Mouse (Mus musculus) cerebellum, adult 2 months (tissue): Measurements from ENCODE around the gene Tmbim1. TPM values are rescaled to one million over a fixed set of nuclear protein-coding genes. Genes with fewer than 3 reads are reported as not detected.

ENCODE experiments used
- DNase-seq, 2 experiments: peaks; one replicate each; pipeline ENCODE4 v3.0.0; 2021
- H3K27ac ChIP-seq: fragments of 200-500 bp; 2 replicates; pipeline ENCODE4 v1.5.1; 2012; ENCODE audit warnings: low read length, control low read depth, inconsistent platforms; ENCODE audit not compliant: insufficient read depth
- H3K27me3 ChIP-seq: fragments of 200-500 bp; 2 replicates; pipeline ENCODE4 v1.6.1; 2012; ENCODE audit warnings: inconsistent platforms, mild to moderate bottlenecking, low read length, moderate library complexity; ENCODE audit not compliant: control insufficient read depth, insufficient read depth
- H3K4me1 ChIP-seq: fragments of 200-500 bp; 2 replicates; pipeline ENCODE4 v1.6.1; 2011; ENCODE audit warnings: low read length; ENCODE audit not compliant: control insufficient read depth, insufficient read depth
- H3K4me3 ChIP-seq: fragments of 200-500 bp; replicated peaks from 2 replicates; pipeline ENCODE3; 2011; ENCODE audit warnings: mild to moderate bottlenecking, low read depth, low read length, control low read depth; ENCODE audit not compliant: insufficient read depth
- CTCF ChIP-seq: fragments of 200-500 bp; IDR thresholded peaks from 2 replicates; pipeline ENCODE4 v1.5.1; 2011; ENCODE audit warnings: low read depth, mild to moderate bottlenecking, control low read depth, low read length, moderate library complexity, borderline replicate concordance; ENCODE audit not compliant: insufficient read depth
- POLR2A ChIP-seq: fragments of 200-500 bp; IDR thresholded peaks from 2 replicates; pipeline ENCODE4 v1.6.1; 2011; ENCODE audit warnings: low read length, control low read depth, borderline replicate concordance; ENCODE audit not compliant: insufficient read depth
- WGBS: fragments of 180-500 bp; shearing (Covaris S2); methylation state at CpG from one replicate; pipeline ENCODE4 v1.1.7; 2018; 5-methylcytosine and 5-hydroxymethylcytosine counted together
- polyA plus RNA-seq: library from polyadenylated mRNA; depleted of rRNA; stranded (reverse); fragments of >200 nt; gene quantifications from 2 replicates; pipeline ENCODE4 v1.2.3, GENCODE M21; 2012

The Tmbim1 gene
- polyA plus RNA-seq, 1 experiment, result 58.2 TPM

GRCm38 (mm10) chr1:74318711-74319110 is 13.3 kb upstream of the Tmbim1 start:
- no peaks in the 10 kb centered on the region for H3K27me3 ChIP-seq
- no peak overlapping the region for H3K27ac ChIP-seq
- TF ChIP-seq CTCF, result no peak
- no peak for TF ChIP-seq POLR2A
- H3K4me1 ChIP-seq, result no peaks in the 10 kb centered on the region
- DNase-seq, result no peak
- no peak overlapping the region for H3K4me3 ChIP-seq
- WGBS, result 93% methylated on average over 3 of the region's 3 CpGs

GRCm38 (mm10) chr1:74316114-74316827 is 10.8 kb upstream of the Tmbim1 start:
- Histone ChIP-seq H3K4me3 (no peak overlapping the region), H3K4me1 (no peaks in the 10 kb centered on the region), H3K27ac (no peak overlapping the region), H3K27me3 (no peaks in the 10 kb centered on the region)
- 79% methylated on average over 4 of the region's 4 CpGs for WGBS
- TF ChIP-seq POLR2A, result no peak
- TF ChIP-seq CTCF, result no peak
- DNase-seq, result no peak

- no peak overlapping the region for H3K4me3 ChIP-seq
- TF ChIP-seq CTCF, result no peak
- no peak for TF ChIP-seq POLR2A
- H3K27ac ChIP-seq, result no peak overlapping the region
- H3K4me1 ChIP-seq, result no peaks in the 10 kb centered on the region
- no peak for DNase-seq
- H3K27me3 ChIP-seq, result no peaks in the 10 kb centered on the region
- 90% methylated on average over 3 of the region's 3 CpGs for WGBS
Measured at GRCm38 (mm10) chr1:74314796-74315195, 9.4 kb upstream of the Tmbim1 start.

- TF ChIP-seq CTCF (peak; percentile 79; the same call in 1 of the 2 replicates), POLR2A (no peak)
- Histone ChIP-seq H3K27ac (no peak overlapping the region), H3K4me3 (no peak overlapping the region), H3K27me3 (no peaks in the 10 kb centered on the region), H3K4me1 (no peaks in the 10 kb centered on the region)
- WGBS, result under 1% methylated on average over 3 of the region's 3 CpGs
- DNase-seq, result peak; percentile 50 to 76
Measured at GRCm38 (mm10) chr1:74313049-74313692, 7.7 kb upstream of the Tmbim1 start.

- Histone ChIP-seq H3K4me1 (no peaks in the 10 kb centered on the region), H3K27me3 (no peaks in the 10 kb centered on the region), H3K4me3 (no peak overlapping the region), H3K27ac (no peak overlapping the region)
- DNase-seq, result no peak
- TF ChIP-seq POLR2A, result no peak
- TF ChIP-seq CTCF, result no peak
- WGBS, result 61% methylated on average over 3 of the region's 3 CpGs
Measured at GRCm38 (mm10) chr1:74309767-74310166, 4.3 kb upstream of the Tmbim1 start.

GRCm38 (mm10) chr1:74308001-74308964 is 2.9 kb upstream of the Tmbim1 start:
- H3K27me3 ChIP-seq, result no peaks in the 10 kb centered on the region
- no peaks in the 10 kb centered on the region; the same call in 1 of the 2 replicates for H3K4me1 ChIP-seq
- H3K27ac ChIP-seq, result no peak overlapping the region
- no peak for TF ChIP-seq POLR2A
- TF ChIP-seq CTCF, result no peak
- 84% methylated on average over 10 of the region's 10 CpGs for WGBS
- DNase-seq, result no peak
- H3K4me3 ChIP-seq, result no peak overlapping the region

- Histone ChIP-seq H3K27ac (no peak overlapping the region), H3K4me3 (no peak overlapping the region), H3K27me3 (no peaks in the 10 kb centered on the region), H3K4me1 (peaks cover 4% of the 10 kb centered on the region; the same call in 1 of the 2 replicates)
- DNase-seq, result no peak
- TF ChIP-seq CTCF (no peak), POLR2A (no peak)
- 100% methylated on average over 1 of the region's 1 CpGs for WGBS
Measured at GRCm38 (mm10) chr1:74307146-74307545, 1.7 kb upstream of the Tmbim1 start.

- peaks cover 4% of the 10 kb centered on the region; the same call in 1 of the 2 replicates for H3K4me1 ChIP-seq
- TF ChIP-seq POLR2A, result no peak
- no peak for TF ChIP-seq CTCF
- WGBS, result 88% methylated on average over 4 of the region's 4 CpGs
- DNase-seq, result no peak
- no peaks in the 10 kb centered on the region for H3K27me3 ChIP-seq
- no peak overlapping the region for H3K27ac ChIP-seq
- no peak overlapping the region for H3K4me3 ChIP-seq
Measured at GRCm38 (mm10) chr1:74304946-74305345, 476 bp downstream of the Tmbim1 start.
